Mouse (Mus musculus) CD4-positive naive resting alpha-beta T cell, adult 76 days (primary cell): Measurements from ENCODE around the gene Vmn1r3. TPM values are rescaled to one million over a fixed set of nuclear protein-coding genes. Genes with fewer than 3 reads are reported as not detected.

Experiments used
- total RNA-seq: library from RNA; stranded (reverse); gene quantifications from one replicate; pipeline ENCODE4 v1.2.4, GENCODE M21; 2023

Vmn1r3 gene
- not detected for total RNA-seq

DNA sequence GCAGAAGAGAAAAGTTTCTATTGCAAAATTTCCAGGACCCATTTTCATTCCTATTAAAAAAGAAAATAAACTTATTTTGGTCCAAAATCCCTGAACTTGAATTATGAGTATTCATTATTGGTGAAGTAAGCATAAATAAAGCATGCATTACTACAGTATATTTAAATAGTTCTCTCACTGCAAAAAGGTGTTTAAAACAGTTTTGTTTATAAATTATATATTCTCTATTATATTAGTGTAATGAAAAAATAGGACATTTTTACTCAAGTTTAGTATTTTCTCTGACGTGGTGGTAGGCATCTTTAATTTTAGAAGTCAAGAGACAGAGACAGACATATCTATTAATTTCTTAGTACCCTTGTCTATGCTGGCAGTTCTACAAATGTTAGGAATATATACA, at the start of gene Vmn1r3:
Gene Vmn1r3 (minus strand): TSS at position 101 of the 400 bp plus-strand sequence.

GRCm38 (mm10) chr4:3167020-3167419, 18.1 kb downstream of the Vmn1r3 start, which contains the start of gene Vmn1r2:
Gene Vmn1r2 (plus strand): TSS chr4:3167320.

Other genes with a start within 250 kb of the Vmn1r3 start
- gene Vmn1r2, start 18.0 kb downstream of the Vmn1r3 start, total RNA-seq: not detected